Mouse (Mus musculus): ENCODE measurements around the gene Bahd1. TPM values are rescaled to one million over a fixed set of nuclear protein-coding genes. Genes with fewer than 3 reads are reported as not detected.

Gene Bahd1
- polyA plus RNA-seq, 1 experiment from 2014 or later, result 3.8 TPM

DNA sequence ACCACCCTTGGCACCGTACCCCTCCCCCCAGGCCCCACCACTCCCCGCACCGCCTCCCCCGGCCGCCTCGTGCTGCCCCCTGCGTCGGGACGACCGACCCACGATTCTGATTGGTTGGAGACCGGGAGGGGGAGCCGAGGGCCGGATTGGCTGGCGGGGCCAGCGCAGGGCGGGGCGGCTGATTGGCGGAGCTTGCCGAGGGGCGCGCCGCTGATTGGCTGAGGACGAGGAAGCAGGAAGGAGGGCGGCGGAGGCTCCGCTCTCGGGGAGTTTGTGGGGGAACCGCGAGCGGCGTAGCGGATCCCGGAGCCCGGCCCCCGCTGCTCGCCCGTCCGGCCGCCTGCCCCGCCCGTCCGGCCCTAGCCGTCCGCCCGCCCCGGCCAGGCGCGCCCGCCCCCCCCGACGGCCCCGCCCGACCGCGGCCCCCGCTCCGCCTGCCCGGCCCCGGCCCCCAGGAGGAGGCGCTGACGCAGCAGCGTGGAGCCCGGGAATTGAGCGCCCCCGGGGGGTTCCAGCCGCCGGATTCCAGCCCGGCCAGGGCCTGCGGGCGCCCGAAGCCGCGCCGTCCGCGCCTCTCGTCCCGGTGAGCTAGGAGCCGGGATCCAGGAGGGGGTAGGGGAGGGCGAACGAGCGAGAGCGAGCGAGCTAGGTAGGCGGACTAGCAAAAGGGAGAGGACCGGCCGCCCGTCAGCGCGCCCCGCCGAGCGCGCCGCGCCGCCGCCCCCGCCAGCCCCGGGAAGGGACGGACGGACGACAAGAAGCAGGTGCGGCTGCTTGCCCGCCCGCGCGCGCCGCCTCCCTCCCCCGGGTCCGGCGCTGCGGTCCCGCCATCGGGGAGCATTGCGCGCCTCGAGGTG is 1.2 kb downstream of the Bahd1 start:
- under 1% methylated on average over 108 of the region's 120 CpGs for WGBS
- no peaks in the 10 kb centered on the region for H3K9me3 ChIP-seq (replicated peaks)
- peak; percentile 98 for DNase-seq (ENCODE audit: low spot score)
- H3K27ac ChIP-seq (replicated peaks), result peak overlapping the region; percentile 93
- peak overlapping the region; percentile 97 for H3K4me3 ChIP-seq
- no peaks in the 10 kb centered on the region for H3K36me3 ChIP-seq
- H3K4me1 ChIP-seq, result peaks cover 91% of the 10 kb centered on the region
- peaks cover 63% of the 10 kb centered on the region for H3K27me3 ChIP-seq (ENCODE audit: low read depth, poor library complexity, severe bottlenecking)

GRCm38 (mm10) chr2:118902051-118903025 is 2.2 kb downstream of the Bahd1 start:
- peak; percentile 73 for DNase-seq (ENCODE audit: low spot score)
- Histone ChIP-seq H3K27ac (replicated peaks) (peak overlapping the region; percentile 93), H3K36me3 (no peaks in the 10 kb centered on the region), H3K4me3 (peak overlapping the region; percentile 97), H3K27me3 (ENCODE audit: low read depth, poor library complexity, severe bottlenecking) (peaks cover 53% of the 10 kb centered on the region), H3K4me1 (peaks cover 82% of the 10 kb centered on the region), H3K9me3 (replicated peaks) (no peaks in the 10 kb centered on the region)
- WGBS, result under 1% methylated on average over 105 of the region's 106 CpGs

DNA sequence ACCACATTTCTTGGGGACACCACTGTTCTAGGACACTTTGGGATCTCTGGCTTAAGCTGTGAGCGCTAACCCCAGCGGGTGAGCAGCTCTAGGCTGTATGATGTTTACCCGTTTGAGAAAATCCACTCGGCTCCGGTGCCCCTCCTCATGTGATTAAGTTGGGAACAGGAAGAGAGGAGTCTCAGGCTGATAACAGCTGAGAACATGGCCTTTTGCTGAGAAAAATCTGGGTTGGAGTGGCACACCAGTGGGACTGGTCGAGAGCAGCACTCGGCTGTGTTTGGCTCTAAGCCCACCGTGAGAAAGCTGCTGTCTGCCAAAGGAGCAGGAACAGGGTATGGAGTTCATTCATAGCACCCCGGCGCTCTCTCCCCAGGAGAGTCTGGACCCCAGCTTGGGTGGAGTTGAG is 3.2 kb downstream of the Bahd1 start:
- Histone ChIP-seq H3K27me3 (ENCODE audit: low read depth, poor library complexity, severe bottlenecking) (peaks cover 43% of the 10 kb centered on the region), H3K4me3 (peak overlapping the region; percentile 97), H3K36me3 (no peaks in the 10 kb centered on the region), H3K4me1 (peaks cover 72% of the 10 kb centered on the region), H3K9me3 (replicated peaks) (no peaks in the 10 kb centered on the region), H3K27ac (replicated peaks) (no peak overlapping the region)
- DNase-seq (ENCODE audit: low spot score), result no peak
- whole genome bisulfite sequencing, result 10% methylated on average over 10 of the region's 10 CpGs

GRCm38 (mm10) chr2:118905433-118906117 is 5.4 kb downstream of the Bahd1 start:
- no peaks in the 10 kb centered on the region for H3K36me3 ChIP-seq
- H3K4me3 ChIP-seq, result no peak overlapping the region
- H3K27ac ChIP-seq (replicated peaks), result no peak overlapping the region
- WGBS, result 90% methylated on average over 7 of the region's 7 CpGs
- DNase-seq (ENCODE audit: low spot score), result no peak
- H3K27me3 ChIP-seq (ENCODE audit: low read depth, poor library complexity, severe bottlenecking), result peaks cover 21% of the 10 kb centered on the region
- H3K9me3 ChIP-seq (replicated peaks), result no peaks in the 10 kb centered on the region
- peaks cover 66% of the 10 kb centered on the region for H3K4me1 ChIP-seq

DNA sequence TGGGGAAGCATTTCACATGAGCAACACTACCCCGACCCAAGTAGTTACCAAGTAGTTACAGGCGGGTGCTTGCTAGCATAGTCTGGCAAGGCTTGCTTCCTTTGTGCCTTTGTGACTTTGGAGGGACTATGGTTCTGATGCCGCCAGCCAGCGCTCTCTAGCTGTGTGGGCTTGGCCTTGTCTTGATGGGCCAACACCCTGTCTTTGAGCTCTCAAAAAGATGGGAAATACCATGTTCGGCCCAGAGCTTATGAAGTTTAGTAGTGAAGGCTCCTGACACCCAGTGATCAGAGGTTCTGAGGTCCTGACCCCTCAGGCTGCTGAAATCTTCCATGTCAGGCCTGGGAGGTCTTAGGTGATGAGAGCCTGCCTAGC is 5.9 kb downstream of the Bahd1 start:
- peaks cover 18% of the 10 kb centered on the region for H3K27me3 ChIP-seq (ENCODE audit: low read depth, poor library complexity, severe bottlenecking)
- peaks cover 61% of the 10 kb centered on the region for H3K4me1 ChIP-seq
- H3K9me3 ChIP-seq (replicated peaks), result no peaks in the 10 kb centered on the region
- H3K27ac ChIP-seq (replicated peaks), result no peak overlapping the region
- no peaks in the 10 kb centered on the region for H3K36me3 ChIP-seq
- no peak for DNase-seq (ENCODE audit: low spot score)
- 78% methylated on average over 5 of the region's 5 CpGs for WGBS
- H3K4me3 ChIP-seq, result no peak overlapping the region

DNA sequence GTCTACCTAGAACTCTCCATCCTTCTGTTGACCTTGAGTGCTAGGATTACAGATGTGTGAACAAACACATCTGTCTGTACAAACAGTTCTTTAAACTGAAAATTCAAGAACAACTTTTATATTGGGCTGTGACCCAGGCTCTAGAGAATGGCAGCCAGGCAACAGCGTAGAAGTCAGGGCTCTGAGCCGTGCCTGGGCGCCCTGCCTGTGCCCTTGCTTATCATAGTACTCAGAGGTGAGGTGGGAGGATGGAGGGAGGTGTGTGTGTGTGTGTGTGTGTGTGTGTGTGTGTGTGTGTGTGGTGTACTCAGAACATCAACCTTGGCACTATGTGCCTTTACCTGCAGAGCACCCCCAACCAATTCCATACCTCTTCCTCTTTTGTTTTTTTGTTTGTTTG is 7.6 kb downstream of the Bahd1 start:
- H3K36me3 ChIP-seq, result no peaks in the 10 kb centered on the region
- H3K27me3 ChIP-seq (ENCODE audit: low read depth, poor library complexity, severe bottlenecking), result peaks cover 16% of the 10 kb centered on the region
- H3K4me1 ChIP-seq, result peaks cover 63% of the 10 kb centered on the region
- H3K27ac ChIP-seq (replicated peaks), result no peak overlapping the region
- no peaks in the 10 kb centered on the region for H3K9me3 ChIP-seq (replicated peaks)
- no peak for DNase-seq (ENCODE audit: low spot score)
- no peak overlapping the region for H3K4me3 ChIP-seq
- WGBS, result 89% methylated on average over 3 of the region's 3 CpGs

GRCm38 (mm10) chr2:118909151-118909550 is 9.0 kb downstream of the Bahd1 start:
- DNase-seq (ENCODE audit: low spot score), result no peak
- Histone ChIP-seq H3K27ac (replicated peaks) (no peak overlapping the region), H3K36me3 (no peaks in the 10 kb centered on the region), H3K27me3 (ENCODE audit: low read depth, poor library complexity, severe bottlenecking) (peaks cover 2% of the 10 kb centered on the region; the same call in 1 of the 2 replicates), H3K4me3 (no peak overlapping the region), H3K9me3 (replicated peaks) (no peaks in the 10 kb centered on the region), H3K4me1 (peaks cover 63% of the 10 kb centered on the region)
- 26% methylated on average over 1 of the region's 1 CpGs for WGBS

- Histone ChIP-seq H3K4me3 (no peak overlapping the region), H3K36me3 (peaks cover under 1% of the 10 kb centered on the region; the same call in 1 of the 2 replicates), H3K27ac (replicated peaks) (no peak overlapping the region), H3K4me1 (peaks cover 58% of the 10 kb centered on the region), H3K9me3 (replicated peaks) (no peaks in the 10 kb centered on the region), H3K27me3 (ENCODE audit: low read depth, poor library complexity, severe bottlenecking) (no peaks in the 10 kb centered on the region)
- no peak for DNase-seq (ENCODE audit: low spot score)
- 83% methylated on average over 7 of the region's 7 CpGs for WGBS
Observed at GRCm38 (mm10) chr2:118910605-118911278, 10.6 kb downstream of the Bahd1 start.

DNA sequence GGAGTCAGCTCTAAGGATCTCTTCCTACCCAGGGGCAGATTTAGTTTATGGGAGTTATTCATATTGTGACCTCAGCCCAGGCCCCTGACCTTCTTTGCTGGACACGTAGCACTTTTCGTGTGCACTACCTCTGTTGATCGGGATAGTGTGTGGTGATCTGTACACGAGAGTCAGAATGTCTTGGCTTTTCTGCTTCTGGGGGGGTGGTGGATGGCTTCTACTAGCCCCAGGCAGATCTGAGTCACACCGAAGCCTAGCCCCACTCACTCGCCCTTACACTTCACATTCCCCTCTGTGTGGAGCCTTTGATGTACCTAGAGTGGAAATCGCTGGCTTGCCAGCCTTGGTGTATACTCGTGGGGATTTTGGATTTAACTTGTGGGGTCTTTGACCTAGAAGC is 12.5 kb downstream of the Bahd1 start:
- Histone ChIP-seq H3K27me3 (ENCODE audit: low read depth, poor library complexity, severe bottlenecking) (no peaks in the 10 kb centered on the region), H3K4me1 (peaks cover 55% of the 10 kb centered on the region), H3K4me3 (no peak overlapping the region), H3K27ac (replicated peaks) (no peak overlapping the region), H3K36me3 (peaks cover 20% of the 10 kb centered on the region), H3K9me3 (replicated peaks) (no peaks in the 10 kb centered on the region)
- 79% methylated on average over 8 of the region's 8 CpGs for WGBS
- DNase-seq (ENCODE audit: low spot score), result no peak

DNA sequence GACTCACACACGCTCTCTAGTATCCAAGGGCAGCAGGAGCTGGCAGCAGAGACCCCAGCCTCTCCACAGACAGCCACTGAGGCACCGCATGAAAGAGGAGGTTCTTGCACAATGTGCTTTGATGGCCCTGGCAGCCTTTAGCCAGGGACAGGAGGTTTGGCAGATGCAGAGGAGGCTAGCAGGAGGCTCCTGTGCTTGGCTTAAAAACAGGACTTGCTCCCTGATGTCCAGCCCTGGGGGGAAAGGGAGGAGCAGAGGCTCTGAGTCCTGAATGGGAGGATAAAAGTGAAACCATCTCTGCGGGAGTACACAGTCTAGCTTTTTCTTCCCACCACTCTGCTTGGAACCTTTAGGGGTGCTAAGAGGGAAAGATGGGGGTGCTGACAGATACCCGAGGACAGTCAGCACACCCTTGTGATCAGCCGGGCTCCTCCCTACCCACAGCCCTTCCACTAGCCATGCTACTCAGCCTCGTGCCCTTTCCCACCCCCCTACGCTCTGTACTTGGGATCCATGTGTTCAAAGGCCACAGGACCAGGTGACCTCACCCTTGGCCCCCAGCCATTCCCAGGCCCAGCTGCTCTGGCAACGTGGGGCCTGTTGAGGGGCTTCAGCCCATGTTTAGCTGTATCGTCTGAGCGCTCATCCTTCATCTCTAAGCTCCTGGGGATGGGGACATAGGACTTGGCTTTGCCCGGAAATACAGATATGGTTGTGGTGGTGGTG is 13.5 kb downstream of the Bahd1 start:
- Histone ChIP-seq H3K4me1 (peaks cover 52% of the 10 kb centered on the region), H3K4me3 (peak overlapping the region; percentile 14; the same call in 1 of the 2 replicates), H3K27ac (replicated peaks) (peak overlapping the region; percentile 68), H3K27me3 (ENCODE audit: low read depth, poor library complexity, severe bottlenecking) (no peaks in the 10 kb centered on the region), H3K36me3 (peaks cover 30% of the 10 kb centered on the region), H3K9me3 (replicated peaks) (no peaks in the 10 kb centered on the region)
- 62% methylated on average over 11 of the region's 11 CpGs for WGBS
- no peak for DNase-seq (ENCODE audit: low spot score)

- Histone ChIP-seq H3K27me3 (ENCODE audit: low read depth, poor library complexity, severe bottlenecking) (no peaks in the 10 kb centered on the region), H3K4me1 (peaks cover 43% of the 10 kb centered on the region), H3K36me3 (peaks cover 40% of the 10 kb centered on the region), H3K4me3 (no peak overlapping the region), H3K27ac (replicated peaks) (peak overlapping the region; percentile 68), H3K9me3 (replicated peaks) (no peaks in the 10 kb centered on the region)
- no peak for DNase-seq (ENCODE audit: low spot score)
- WGBS, result 44% methylated on average over 8 of the region's 8 CpGs
Observed at GRCm38 (mm10) chr2:118914685-118915084, 14.5 kb downstream of the Bahd1 start.

Measured in midbrain, embryonic 10.5 days (tissue).